Mouse (Mus musculus): ENCODE data around the gene Parp9. TPM values are rescaled to one million over a fixed set of nuclear protein-coding genes. Genes with fewer than 3 reads are reported as not detected.

Parp9 gene
- polyA plus RNA-seq, 1 experiment from 2014 or later, result 1.9 TPM

- no peak overlapping the region for H3K4me3 ChIP-seq
- H3K36me3 ChIP-seq, result no peaks in the 10 kb centered on the region
- no peak for DNase-seq (ENCODE audit: low spot score)
- no peak overlapping the region for H3K27ac ChIP-seq
- H3K9me3 ChIP-seq, result no peaks in the 10 kb centered on the region
- whole genome bisulfite sequencing, result 50% methylated on average over 3 of the region's 3 CpGs
- H3K4me1 ChIP-seq, result no peaks in the 10 kb centered on the region
- no peaks in the 10 kb centered on the region for H3K27me3 ChIP-seq (ENCODE audit: insufficient read depth, poor library complexity, severe bottlenecking)
Measured at GRCm38 (mm10) chr16:35911449-35911848, 26.8 kb upstream of the Parp9 start.

- Histone ChIP-seq H3K4me3 (no peak overlapping the region), H3K36me3 (no peaks in the 10 kb centered on the region), H3K4me1 (no peaks in the 10 kb centered on the region), H3K27ac (no peak overlapping the region), H3K9me3 (no peaks in the 10 kb centered on the region), H3K27me3 (ENCODE audit: insufficient read depth, poor library complexity, severe bottlenecking) (no peaks in the 10 kb centered on the region)
- WGBS, result 56% methylated on average over 1 of the region's 1 CpGs
- no peak for DNase-seq (ENCODE audit: low spot score)
Measured at GRCm38 (mm10) chr16:35913526-35913925, 24.7 kb upstream of the Parp9 start.

- Histone ChIP-seq H3K4me3 (no peak overlapping the region), H3K27ac (no peak overlapping the region), H3K36me3 (no peaks in the 10 kb centered on the region), H3K27me3 (ENCODE audit: insufficient read depth, poor library complexity, severe bottlenecking) (no peaks in the 10 kb centered on the region), H3K9me3 (no peaks in the 10 kb centered on the region), H3K4me1 (no peaks in the 10 kb centered on the region)
- WGBS, result 65% methylated on average over 5 of the region's 5 CpGs
- no peak for DNase-seq (ENCODE audit: low spot score)
Measured at GRCm38 (mm10) chr16:35914301-35914700, 24.0 kb upstream of the Parp9 start.

GRCm38 (mm10) chr16:35918721-35919543 lies 19.3 kb upstream of the Parp9 start:
- Histone ChIP-seq H3K27me3 (ENCODE audit: insufficient read depth, poor library complexity, severe bottlenecking) (no peaks in the 10 kb centered on the region), H3K4me1 (no peaks in the 10 kb centered on the region), H3K9me3 (no peaks in the 10 kb centered on the region), H3K36me3 (no peaks in the 10 kb centered on the region), H3K27ac (no peak overlapping the region), H3K4me3 (no peak overlapping the region)
- no peak for DNase-seq (ENCODE audit: low spot score)
- 80% methylated on average over 6 of the region's 6 CpGs for WGBS

GRCm38 (mm10) chr16:35921676-35922235 lies 16.5 kb upstream of the Parp9 start:
- H3K9me3 ChIP-seq, result no peaks in the 10 kb centered on the region
- no peak overlapping the region for H3K4me3 ChIP-seq
- WGBS, result 75% methylated on average over 2 of the region's 2 CpGs
- no peak for DNase-seq (ENCODE audit: low spot score)
- no peaks in the 10 kb centered on the region for H3K36me3 ChIP-seq
- no peak overlapping the region for H3K27ac ChIP-seq
- no peaks in the 10 kb centered on the region for H3K4me1 ChIP-seq
- H3K27me3 ChIP-seq (ENCODE audit: insufficient read depth, poor library complexity, severe bottlenecking), result no peaks in the 10 kb centered on the region

- Histone ChIP-seq H3K27ac (no peak overlapping the region), H3K9me3 (no peaks in the 10 kb centered on the region), H3K4me1 (no peaks in the 10 kb centered on the region), H3K4me3 (no peak overlapping the region), H3K36me3 (no peaks in the 10 kb centered on the region), H3K27me3 (ENCODE audit: insufficient read depth, poor library complexity, severe bottlenecking) (no peaks in the 10 kb centered on the region)
- no peak for DNase-seq (ENCODE audit: low spot score)
- WGBS, result 74% methylated on average over 3 of the region's 3 CpGs
Measured at GRCm38 (mm10) chr16:35922301-35922895, 15.9 kb upstream of the Parp9 start.

GRCm38 (mm10) chr16:35923546-35924198 lies 14.6 kb upstream of the Parp9 start:
- 79% methylated on average over 7 of the region's 7 CpGs for WGBS

GRCm38 (mm10) chr16:35924341-35924740 lies 13.9 kb upstream of the Parp9 start:
- no peaks in the 10 kb centered on the region for H3K36me3 ChIP-seq
- H3K27me3 ChIP-seq (ENCODE audit: insufficient read depth, poor library complexity, severe bottlenecking), result no peaks in the 10 kb centered on the region
- no peaks in the 10 kb centered on the region for H3K4me1 ChIP-seq
- H3K27ac ChIP-seq, result no peak overlapping the region
- H3K4me3 ChIP-seq, result no peak overlapping the region
- H3K9me3 ChIP-seq, result no peaks in the 10 kb centered on the region
- 77% methylated on average over 5 of the region's 5 CpGs for WGBS
- no peak for DNase-seq (ENCODE audit: low spot score)

More at GRCm38 (mm10) chr16:35923546-35924198, 14.6 kb upstream of the Parp9 start:
- Histone ChIP-seq H3K27ac (no peak overlapping the region), H3K9me3 (no peaks in the 10 kb centered on the region), H3K4me1 (no peaks in the 10 kb centered on the region), H3K36me3 (no peaks in the 10 kb centered on the region), H3K4me3 (no peak overlapping the region), H3K27me3 (ENCODE audit: insufficient read depth, poor library complexity, severe bottlenecking) (no peaks in the 10 kb centered on the region)
- DNase-seq (ENCODE audit: low spot score), result no peak

GRCm38 (mm10) chr16:35932179-35933055 lies 5.9 kb upstream of the Parp9 start:
- H3K4me1 ChIP-seq, result no peaks in the 10 kb centered on the region
- no peaks in the 10 kb centered on the region for H3K36me3 ChIP-seq
- H3K4me3 ChIP-seq, result no peak overlapping the region
- 79% methylated on average over 19 of the region's 19 CpGs for WGBS
- DNase-seq (ENCODE audit: low spot score), result no peak
- H3K27ac ChIP-seq, result no peak overlapping the region
- 0 out of 2 replicates have a peak, but pooled peaks cover 9% of the 10 kb centered on the region for H3K27me3 ChIP-seq (ENCODE audit: insufficient read depth, poor library complexity, severe bottlenecking)
- H3K9me3 ChIP-seq, result no peaks in the 10 kb centered on the region

GRCm38 (mm10) chr16:35933181-35933580 lies 5.1 kb upstream of the Parp9 start:
- 68% methylated on average over 10 of the region's 10 CpGs for WGBS
- Histone ChIP-seq H3K9me3 (no peaks in the 10 kb centered on the region), H3K27me3 (ENCODE audit: insufficient read depth, poor library complexity, severe bottlenecking) (0 out of 2 replicates have a peak, but pooled peaks cover 9% of the 10 kb centered on the region), H3K27ac (no peak overlapping the region), H3K4me3 (no peak overlapping the region), H3K36me3 (no peaks in the 10 kb centered on the region), H3K4me1 (no peaks in the 10 kb centered on the region; the same call in 1 of the 2 replicates)
- DNase-seq (ENCODE audit: low spot score), result no peak

GRCm38 (mm10) chr16:35939261-35939660 lies 991 bp downstream of the Parp9 start:
- Histone ChIP-seq H3K4me3 (peak overlapping the region; percentile 78), H3K36me3 (0 out of 2 replicates have a peak, but pooled peaks cover 3% of the 10 kb centered on the region), H3K27ac (peak overlapping the region; percentile 86; the same call in 1 of the 2 replicates), H3K9me3 (no peaks in the 10 kb centered on the region), H3K4me1 (peaks cover 5% of the 10 kb centered on the region; the same call in 1 of the 2 replicates), H3K27me3 (ENCODE audit: insufficient read depth, poor library complexity, severe bottlenecking) (0 out of 2 replicates have a peak, but pooled peaks cover 13% of the 10 kb centered on the region)
- WGBS, result 6% methylated on average over 6 of the region's 6 CpGs
- no peak for DNase-seq (ENCODE audit: low spot score)

- Histone ChIP-seq H3K4me1 (peaks cover 5% of the 10 kb centered on the region; the same call in 1 of the 2 replicates), H3K9me3 (no peaks in the 10 kb centered on the region), H3K27me3 (ENCODE audit: insufficient read depth, poor library complexity, severe bottlenecking) (0 out of 2 replicates have a peak, but pooled peaks cover 13% of the 10 kb centered on the region), H3K4me3 (peak overlapping the region; percentile 78), H3K27ac (no peak overlapping the region), H3K36me3 (0 out of 2 replicates have a peak, but pooled peaks cover 3% of the 10 kb centered on the region)
- 11% methylated on average over 9 of the region's 9 CpGs for WGBS
- peak; percentile 85 for DNase-seq (ENCODE audit: low spot score)
Measured at GRCm38 (mm10) chr16:35939690-35940089, 1.4 kb downstream of the Parp9 start.

All from heart, embryonic 10.5 days (tissue).